Mouse (Mus musculus) spleen, adult 2 months (tissue): ENCODE results near the gene A130010J15Rik. TPM values are rescaled to one million over a fixed set of nuclear protein-coding genes. Genes with fewer than 3 reads are reported as not detected.

Source experiments
- DNase-seq, 2 experiments: peaks; one replicate each; pipeline versions ENCODE4 v3.0.0 to v3.0.0-alpha.2; 2012 to 2021; ENCODE audit warnings: low spot score in 2 of 2, low read depth in 1 of 2
- H3K27ac ChIP-seq: fragments of 200-500 bp; 2 replicates; pipeline ENCODE4 v1.5.1; 2012; ENCODE audit warnings: low read length, inconsistent platforms; ENCODE audit not compliant: insufficient read depth
- H3K27me3 ChIP-seq: fragments of 200-500 bp; 2 replicates; pipeline ENCODE4 v1.6.1; 2012; ENCODE audit warnings: mild to moderate bottlenecking, moderate library complexity, low read length, inconsistent platforms; ENCODE audit not compliant: control insufficient read depth, insufficient read depth
- H3K36me3 ChIP-seq: fragments of 200-500 bp; 2 replicates; pipeline ENCODE4 v1.6.1; 2012; ENCODE audit warnings: mild to moderate bottlenecking, low read length, inconsistent platforms; ENCODE audit not compliant: control insufficient read depth, insufficient read depth
- H3K4me1 ChIP-seq: fragments of 200-500 bp; 2 replicates; pipeline ENCODE4 v1.6.1; 2011; ENCODE audit warnings: inconsistent platforms; ENCODE audit not compliant: control insufficient read depth, insufficient read depth, insufficient read length
- H3K4me3 ChIP-seq: fragments of 200-500 bp; 2 replicates; pipeline ENCODE4 v1.5.1; 2011; ENCODE audit warnings: mild to moderate bottlenecking, inconsistent platforms; ENCODE audit not compliant: insufficient read depth, insufficient read length; ENCODE audit errors: extremely low read depth
- CTCF ChIP-seq: fragments of 200-500 bp; IDR thresholded peaks from 2 replicates; pipeline ENCODE4 v1.5.1; 2011; ENCODE audit warnings: mild to moderate bottlenecking, inconsistent platforms; ENCODE audit not compliant: insufficient read depth, insufficient read length, insufficient replicate concordance; ENCODE audit errors: extremely low read depth
- POLR2A ChIP-seq: fragments of 200-500 bp; IDR thresholded peaks from 2 replicates; pipeline ENCODE4 v1.6.1; 2011; ENCODE audit warnings: low read depth, low read length, inconsistent platforms
- WGBS: fragments of 180-500 bp; shearing (Covaris S2); methylation state at CpG from one replicate; pipeline ENCODE4 v1.1.7; 2018; 5-methylcytosine and 5-hydroxymethylcytosine counted together
- polyA plus RNA-seq: library from polyadenylated mRNA; depleted of rRNA; stranded (reverse); fragments of >200 nt; gene quantifications from 2 replicates; pipeline ENCODE4 v1.2.3, GENCODE M21; 2012

A130010J15Rik gene
- polyA plus RNA-seq, 1 experiment: 1.8 TPM

- 89% methylated on average over 7 of the region's 7 CpGs for WGBS
- Histone ChIP-seq H3K36me3 (no peaks in the 10 kb centered on the region), H3K27ac (no peak overlapping the region), H3K4me1 (no peaks in the 10 kb centered on the region), H3K4me3 (no peak overlapping the region), H3K27me3 (no peaks in the 10 kb centered on the region)
- TF ChIP-seq CTCF (no peak), POLR2A (no peak)
- no peak for DNase-seq
Observed at GRCm38 (mm10) chr1:193141118-193141517, 26.7 kb upstream of the A130010J15Rik start.

GRCm38 (mm10) chr1:193142517-193143062 is 25.3 kb upstream of the A130010J15Rik start:
- WGBS: 23% methylated on average over 8 of the region's 8 CpGs
- Histone ChIP-seq H3K36me3 (no peaks in the 10 kb centered on the region), H3K4me1 (no peaks in the 10 kb centered on the region), H3K27ac (no peak overlapping the region), H3K4me3 (no peak overlapping the region), H3K27me3 (no peaks in the 10 kb centered on the region)
- no peak for DNase-seq
- TF ChIP-seq POLR2A (no peak), CTCF (no peak)

GRCm38 (mm10) chr1:193144516-193144915 is 23.3 kb upstream of the A130010J15Rik start:
- no peak for DNase-seq
- no peaks in the 10 kb centered on the region for H3K4me1 ChIP-seq
- TF ChIP-seq CTCF (no peak), POLR2A (no peak)
- no peak overlapping the region for H3K4me3 ChIP-seq
- H3K27ac ChIP-seq: no peak overlapping the region
- no peaks in the 10 kb centered on the region for H3K36me3 ChIP-seq
- 91% methylated on average over 6 of the region's 6 CpGs for WGBS
- no peaks in the 10 kb centered on the region for H3K27me3 ChIP-seq

GRCm38 (mm10) chr1:193145101-193145500 is 22.7 kb upstream of the A130010J15Rik start:
- Histone ChIP-seq H3K4me3 (no peak overlapping the region), H3K27ac (no peak overlapping the region), H3K27me3 (no peaks in the 10 kb centered on the region), H3K4me1 (no peaks in the 10 kb centered on the region), H3K36me3 (no peaks in the 10 kb centered on the region)
- DNase-seq: no peak
- TF ChIP-seq POLR2A (no peak), CTCF (no peak)
- WGBS: 62% methylated on average over 4 of the region's 4 CpGs

GRCm38 (mm10) chr1:193146416-193146815 is 21.4 kb upstream of the A130010J15Rik start:
- Histone ChIP-seq H3K36me3 (no peaks in the 10 kb centered on the region), H3K27me3 (no peaks in the 10 kb centered on the region), H3K27ac (no peak overlapping the region), H3K4me3 (no peak overlapping the region), H3K4me1 (no peaks in the 10 kb centered on the region)
- DNase-seq: no peak
- WGBS: 3% methylated on average over 1 of the region's 1 CpGs
- TF ChIP-seq POLR2A: no peak
- TF ChIP-seq CTCF: no peak

GRCm38 (mm10) chr1:193149231-193149630 is 18.6 kb upstream of the A130010J15Rik start:
- DNase-seq: no peak
- 78% methylated on average over 3 of the region's 3 CpGs for WGBS
- Histone ChIP-seq H3K27me3 (no peaks in the 10 kb centered on the region; the same call in 1 of the 2 replicates), H3K4me1 (no peaks in the 10 kb centered on the region; the same call in 1 of the 2 replicates), H3K27ac (no peak overlapping the region), H3K4me3 (no peak overlapping the region), H3K36me3 (no peaks in the 10 kb centered on the region)
- no peak for TF ChIP-seq POLR2A
- TF ChIP-seq CTCF: no peak

GRCm38 (mm10) chr1:193151134-193151533 is 16.7 kb upstream of the A130010J15Rik start:
- no peaks in the 10 kb centered on the region; the same call in 1 of the 2 replicates for H3K27me3 ChIP-seq
- H3K4me3 ChIP-seq: no peak overlapping the region
- DNase-seq: no peak
- H3K36me3 ChIP-seq: no peaks in the 10 kb centered on the region
- no peaks in the 10 kb centered on the region; the same call in 1 of the 2 replicates for H3K4me1 ChIP-seq
- TF ChIP-seq POLR2A (no peak), CTCF (no peak)
- H3K27ac ChIP-seq: no peak overlapping the region
- WGBS: 71% methylated on average over 7 of the region's 7 CpGs
